Mouse (Mus musculus): ENCODE measurements at regions not wholly inside any gene's neighbourhood (a gene's known extent, or its start where the extent isn't known, plus 50 kb on each side); places are given as distances from the start of the nearest gene placed in this dataset.
"Not testable (repeated sequence)": the region's sequence is repeated elsewhere in the genome, so short reads cannot be mapped to it uniquely, and the experiment has no call there.

- DNase-seq (ENCODE audit: low spot score), result no peak
These were observed 53.2 kb upstream of the Dazl start for GRCm38 (mm10) chr17:50346451-50347192.

GRCm38 (mm10) chr17:50353818-50354217 lies 60.4 kb upstream of the Dazl start:
- DNase-seq (ENCODE audit: low spot score), result not testable (repeated sequence)

- no peak for DNase-seq (ENCODE audit: low spot score)
These were observed 60.9 kb upstream of the Dazl start for GRCm38 (mm10) chr17:50354357-50354756.

GRCm38 (mm10) chr17:50361657-50362233 lies 68.3 kb upstream of the Dazl start:
- no peak for DNase-seq (ENCODE audit: low spot score)

- no peak for DNase-seq (ENCODE audit: low spot score)
These were observed 72.0 kb upstream of the Dazl start for GRCm38 (mm10) chr17:50365396-50365795.

- DNase-seq (ENCODE audit: low spot score), result no peak
These were observed 72.7 kb upstream of the Dazl start for GRCm38 (mm10) chr17:50366181-50366580.

- DNase-seq (ENCODE audit: low spot score), result peak; percentile 6
These were observed 75.9 kb upstream of the Dazl start for GRCm38 (mm10) chr17:50369216-50369875.

- no peak for DNase-seq (ENCODE audit: low spot score)
These were observed 77.0 kb upstream of the Dazl start for GRCm38 (mm10) chr17:50370484-50370883.

- DNase-seq (ENCODE audit: low spot score), result no peak
These were observed 80.2 kb upstream of the Dazl start for GRCm38 (mm10) chr17:50373496-50374141.

GRCm38 (mm10) chr17:50375465-50375864 lies 82.0 kb upstream of the Dazl start:
- no peak for DNase-seq (ENCODE audit: low spot score)

GRCm38 (mm10) chr17:50376708-50377107 lies 83.3 kb upstream of the Dazl start:
- DNase-seq (ENCODE audit: low spot score), result no peak

GRCm38 (mm10) chr17:50378141-50378727 lies 84.8 kb upstream of the Dazl start:
- no peak for DNase-seq (ENCODE audit: low spot score)

GRCm38 (mm10) chr17:50388715-50389710 lies 95.6 kb upstream of the Dazl start:
- DNase-seq (ENCODE audit: low spot score), result no peak

GRCm38 (mm10) chr17:50390151-50390550 lies 96.7 kb upstream of the Dazl start:
- no peak for DNase-seq (ENCODE audit: low spot score)

- no peak for DNase-seq (ENCODE audit: low spot score)
These were observed 97.8 kb upstream of the Dazl start for GRCm38 (mm10) chr17:50391207-50391606.

GRCm38 (mm10) chr17:50391996-50392395 lies 98.6 kb upstream of the Dazl start:
- no peak for DNase-seq (ENCODE audit: low spot score)

- DNase-seq (ENCODE audit: low spot score), result no peak
These were observed 99.0 kb upstream of the Dazl start for GRCm38 (mm10) chr17:50392428-50392827.

GRCm38 (mm10) chr17:50392966-50393365 lies 99.5 kb upstream of the Dazl start:
- no peak for DNase-seq (ENCODE audit: low spot score)

- peak; percentile 14 for DNase-seq (ENCODE audit: low spot score)
These were observed 100.3 kb upstream of the Dazl start for GRCm38 (mm10) chr17:50393698-50394097.

- no peak for DNase-seq (ENCODE audit: low spot score)
These were observed 101.4 kb upstream of the Dazl start for GRCm38 (mm10) chr17:50394801-50395200.

GRCm38 (mm10) chr17:50395669-50396068 lies 102.2 kb upstream of the Dazl start:
- no peak for DNase-seq (ENCODE audit: low spot score)

All from urinary bladder, postnatal 14 days (tissue).